Comparison of ENCODE assay signal across 16 mouse cellular contexts in the genomic region with DNA sequence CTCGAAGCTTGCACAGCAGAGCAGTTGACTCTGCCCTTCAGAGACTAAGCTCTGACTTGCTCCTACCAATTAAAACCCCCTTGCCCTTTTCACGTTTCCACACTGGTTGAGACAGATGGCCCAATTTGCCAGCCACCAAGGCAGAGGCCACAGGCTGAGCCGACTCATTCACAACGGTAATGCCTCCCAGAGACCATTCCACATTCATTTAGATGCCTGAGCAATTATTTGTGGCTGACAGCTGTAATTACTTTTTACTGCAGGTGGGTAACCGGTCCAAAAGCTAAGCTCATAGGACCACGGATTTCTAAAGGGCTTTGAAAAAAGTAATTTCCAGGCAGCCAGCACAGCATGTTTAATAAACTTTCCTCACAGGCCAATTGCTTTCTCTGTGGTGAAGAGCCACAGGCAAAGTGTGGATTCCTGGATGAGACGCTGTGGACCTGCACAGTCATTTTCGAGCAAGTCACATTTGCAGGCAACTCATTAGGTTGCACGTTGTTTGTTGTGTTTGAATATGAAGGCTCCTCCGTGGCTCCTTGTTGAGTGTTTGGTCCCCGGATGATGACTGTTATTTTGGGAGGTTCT. TPM values are rescaled to one million over a fixed set of nuclear protein-coding genes. Genes with fewer than 3 reads are reported as not detected.
A peak's percentile ranks its signal among the peaks of the same experiment; 100 is the strongest.
DNase-seq lines count a peak whose midpoint lies in the region; ATAC-seq lines count a peak whose summit lies in the region.
"Had no signal": no experiment of that assay in that cellular context is flagged by ENCODE, and none has a peak within 500 bp of the region (broad histone marks: within the 10 kb centered on the region; RNA-seq: fewer than 3 reads in every experiment).

No protein-coding gene starts in this region.

- H3K27ac ChIP-seq in midbrain, embryonic 12.5 days (replicated peaks), result peak overlapping the region; percentile 8
- no peak overlapping the region for H3K27ac ChIP-seq in midbrain, embryonic 10.5 days (replicated peaks)
- H3K27ac ChIP-seq in forebrain, embryonic 13.5 days, result peak overlapping the region; percentile 44; the same call in 1 of the 2 replicates
- H3K27ac ChIP-seq in neural tube, embryonic 14.5 days (ENCODE audit: low read depth, low read length), result peak overlapping the region; percentile 44
- H3K27ac ChIP-seq: embryonic facial prominence, embryonic 15.5 days; gastrocnemius, adult 2 months; layer of hippocampus, adult 2 months had no signal

- no peak for DNase-seq in midbrain, embryonic 10.5 days (ENCODE audit: low spot score)
- DNase-seq in hindlimb bud, embryonic 11.5 days (ENCODE audit: extremely low spot score, low read depth, low spot score), result peak; percentile 77
- no peak for DNase-seq in cerebellum, adult 18-20 months
- no peak for DNase-seq in yolk sac, embryonic 10.5 days (ENCODE audit: low spot score)
- no peak for DNase-seq in lung, adult 18-20 months
- DNase-seq: cerebellum, adult 9-10 months; gastrocnemius, adult 2 months; kidney, adult 2 months; liver, postnatal 0 days had no signal

- 59% methylated on average over 11 of the region's 11 CpGs for WGBS in midbrain, embryonic 12.5 days
- 69% methylated on average over 11 of the region's 11 CpGs for WGBS in midbrain, embryonic 10.5 days
- WGBS in forebrain, embryonic 13.5 days, result 20% methylated on average over 11 of the region's 11 CpGs
- 19% methylated on average over 11 of the region's 11 CpGs for WGBS in neural tube, embryonic 14.5 days

- no peaks in the 10 kb centered on the region for H3K36me3 ChIP-seq in midbrain, embryonic 12.5 days
- H3K36me3 ChIP-seq in midbrain, embryonic 10.5 days, result no peaks in the 10 kb centered on the region
- no peaks in the 10 kb centered on the region for H3K36me3 ChIP-seq in forebrain, embryonic 13.5 days (ENCODE audit: poor library complexity, severe bottlenecking)
- no peaks in the 10 kb centered on the region for H3K36me3 ChIP-seq in neural tube, embryonic 14.5 days (ENCODE audit: control insufficient read depth, insufficient read depth, low read length)
- H3K36me3 ChIP-seq: embryonic facial prominence, embryonic 15.5 days; G1E had no signal

- no peaks in the 10 kb centered on the region for H3K27me3 ChIP-seq in midbrain, embryonic 12.5 days
- H3K27me3 ChIP-seq in midbrain, embryonic 10.5 days (ENCODE audit: low read depth, poor library complexity, severe bottlenecking), result no peaks in the 10 kb centered on the region
- no peaks in the 10 kb centered on the region for H3K27me3 ChIP-seq in forebrain, embryonic 13.5 days
- no peaks in the 10 kb centered on the region for H3K27me3 ChIP-seq in neural tube, embryonic 14.5 days (ENCODE audit: control insufficient read depth, insufficient read depth, low read length)
- H3K27me3 ChIP-seq: embryonic facial prominence, embryonic 15.5 days had no signal

- H3K4me3 ChIP-seq in midbrain, embryonic 12.5 days, result no peak overlapping the region
- H3K4me3 ChIP-seq in midbrain, embryonic 10.5 days, result no peak overlapping the region
- no peak overlapping the region for H3K4me3 ChIP-seq in forebrain, embryonic 13.5 days
- no peak overlapping the region for H3K4me3 ChIP-seq in neural tube, embryonic 14.5 days (ENCODE audit: low read depth, low read length)
- H3K4me3 ChIP-seq: embryonic facial prominence, embryonic 15.5 days; gastrocnemius, adult 2 months; layer of hippocampus, adult 2 months had no signal

- H3K4me1 ChIP-seq in midbrain, embryonic 12.5 days, result peaks cover 8% of the 10 kb centered on the region
- H3K4me1 ChIP-seq in midbrain, embryonic 10.5 days, result peaks cover 14% of the 10 kb centered on the region
- H3K4me1 ChIP-seq in forebrain, embryonic 13.5 days, result peaks cover 16% of the 10 kb centered on the region
- H3K4me1 ChIP-seq in neural tube, embryonic 14.5 days (ENCODE audit: control insufficient read depth, insufficient read depth, low read length), result peaks cover 6% of the 10 kb centered on the region; the same call in 1 of the 2 replicates
- H3K4me1 ChIP-seq: embryonic facial prominence, embryonic 15.5 days had no signal

- no peaks in the 10 kb centered on the region for H3K9me3 ChIP-seq in midbrain, embryonic 12.5 days
- H3K9me3 ChIP-seq in midbrain, embryonic 10.5 days (replicated peaks), result no peaks in the 10 kb centered on the region
- no peaks in the 10 kb centered on the region for H3K9me3 ChIP-seq in forebrain, embryonic 13.5 days (replicated peaks)
- no peaks in the 10 kb centered on the region for H3K9me3 ChIP-seq in neural tube, embryonic 14.5 days (ENCODE audit: control insufficient read depth, low read length)
- H3K9me3 ChIP-seq: embryonic facial prominence, embryonic 15.5 days; G1E had no signal

- H3K9ac ChIP-seq in midbrain, embryonic 12.5 days (replicated peaks), result no peak overlapping the region
- H3K9ac ChIP-seq in forebrain, embryonic 13.5 days, result no peak overlapping the region
- H3K9ac ChIP-seq in neural tube, embryonic 14.5 days (replicated peaks; ENCODE audit: low read depth, low read length), result no peak overlapping the region; the same call in 1 of the 2 replicates
- H3K9ac ChIP-seq: embryonic facial prominence, embryonic 15.5 days; liver, postnatal 0 days had no signal

- ATAC-seq in midbrain, embryonic 12.5 days (ENCODE audit: low FRiP score, low read depth), result 0 out of 2 replicates have a peak, but pooled peaks have one; percentile 23
- ATAC-seq in forebrain, embryonic 13.5 days, result peak; percentile 70; the same call in 1 of the 2 replicates
- peak; percentile 89 for ATAC-seq in neural tube, embryonic 14.5 days (ENCODE audit: low read depth)
- ATAC-seq: activated CD4-positive, CD25-positive, alpha-beta regulatory T cell, adult 4 months; liver, postnatal 0 days had no signal

- no peak overlapping the region for H3K4me2 ChIP-seq in midbrain, embryonic 12.5 days (replicated peaks)
- H3K4me2 ChIP-seq in forebrain, embryonic 13.5 days, result no peak overlapping the region
- H3K4me2 ChIP-seq in neural tube, embryonic 14.5 days (ENCODE audit: low read depth, low read length), result no peak overlapping the region
- H3K4me2 ChIP-seq: embryonic facial prominence, embryonic 15.5 days had no signal

RNA-seq across cellular contexts. Expression of a gene that starts 17.1 kb away (rescaled TPM):
- polyA plus RNA-seq in midbrain, embryonic 12.5 days (2016; fragmentation: Nextera tagmentation; extraction: Ambion mirVana), result 14.9 and 15.4 TPM in 2 replicates
- polyA plus RNA-seq in midbrain, embryonic 10.5 days (2016; fragmentation: Nextera tagmentation; extraction: Ambion mirVana), result 14.1 and 15.1 TPM in 2 replicates
- 14.6 and 15.7 TPM in 2 replicates for polyA plus RNA-seq in forebrain, embryonic 13.5 days (2015; fragmentation: Nextera tagmentation; extraction: Ambion mirVana)
- polyA plus RNA-seq in neural tube, embryonic 14.5 days (2014; fragmentation: Nextera tagmentation; extraction: Ambion mirVana), result 11.7 and 11.9 TPM in 2 replicates

RNA-seq across cellular contexts. Expression of a gene that starts 22.7 kb away (rescaled TPM):
- 1,734 and 1,740 TPM in 2 replicates for polyA plus RNA-seq in midbrain, embryonic 12.5 days (2016; fragmentation: Nextera tagmentation; extraction: Ambion mirVana)
- polyA plus RNA-seq in midbrain, embryonic 10.5 days (2016; fragmentation: Nextera tagmentation; extraction: Ambion mirVana), result 1,473 and 1,491 TPM in 2 replicates
- polyA plus RNA-seq in forebrain, embryonic 13.5 days (2015; fragmentation: Nextera tagmentation; extraction: Ambion mirVana), result 1,816 and 2,096 TPM in 2 replicates
- polyA plus RNA-seq in neural tube, embryonic 14.5 days (2014; fragmentation: Nextera tagmentation; extraction: Ambion mirVana), result 2,436 and 2,846 TPM in 2 replicates

Comparison
In these comparisons a context has a peak if more than half of its experiments do, and no peak if none do; other contexts are left out.
1. ATAC-seq: peak in every context shown above with its lines; median percentile 89 in neural tube, embryonic 14.5 days; 70 in forebrain, embryonic 13.5 days; 23 in midbrain, embryonic 12.5 days.